Mouse (Mus musculus) cortical plate, adult 2 months (tissue): ENCODE results near the gene Myo5a.

ENCODE experiments used
- CTCF ChIP-seq: fragments of 200-500 bp; IDR thresholded peaks from 2 replicates; pipeline ENCODE4 v1.5.1; 2011; ENCODE audit warnings: mild to moderate bottlenecking, control low read depth, low read length; ENCODE audit not compliant: insufficient read depth; ENCODE audit errors: extremely low read depth
- POLR2A ChIP-seq: fragments of 200-500 bp; IDR thresholded peaks from 2 replicates; pipeline ENCODE4 v1.6.1; 2011; ENCODE audit warnings: mild to moderate bottlenecking, low read length, control low read depth; ENCODE audit not compliant: insufficient read depth; ENCODE audit errors: extremely low read depth

GRCm38 (mm10) chr9:75270382-75270781 lies 199.6 kb downstream of the Myo5a start:
- no peak for TF ChIP-seq POLR2A
- no peak for TF ChIP-seq CTCF
